Mouse (Mus musculus): ENCODE data around the gene Rmnd5a. TPM values are rescaled to one million over a fixed set of nuclear protein-coding genes. Genes with fewer than 3 reads are reported as not detected.
A peak's percentile ranks its signal among the peaks of the same experiment; 100 is the strongest.

Rmnd5a gene
- 19.1 and 23.4 TPM in 2 replicates for total RNA-seq (2012; rRNA removed)
- total RNA-seq (2014; rRNA removed): 40.6 and 47.2 TPM in 2 replicates
- 22.7 and 23.5 TPM in 2 replicates for polyA plus RNA-seq (2012; ENCODE audit: insufficient read length, low read depth)

DNA sequence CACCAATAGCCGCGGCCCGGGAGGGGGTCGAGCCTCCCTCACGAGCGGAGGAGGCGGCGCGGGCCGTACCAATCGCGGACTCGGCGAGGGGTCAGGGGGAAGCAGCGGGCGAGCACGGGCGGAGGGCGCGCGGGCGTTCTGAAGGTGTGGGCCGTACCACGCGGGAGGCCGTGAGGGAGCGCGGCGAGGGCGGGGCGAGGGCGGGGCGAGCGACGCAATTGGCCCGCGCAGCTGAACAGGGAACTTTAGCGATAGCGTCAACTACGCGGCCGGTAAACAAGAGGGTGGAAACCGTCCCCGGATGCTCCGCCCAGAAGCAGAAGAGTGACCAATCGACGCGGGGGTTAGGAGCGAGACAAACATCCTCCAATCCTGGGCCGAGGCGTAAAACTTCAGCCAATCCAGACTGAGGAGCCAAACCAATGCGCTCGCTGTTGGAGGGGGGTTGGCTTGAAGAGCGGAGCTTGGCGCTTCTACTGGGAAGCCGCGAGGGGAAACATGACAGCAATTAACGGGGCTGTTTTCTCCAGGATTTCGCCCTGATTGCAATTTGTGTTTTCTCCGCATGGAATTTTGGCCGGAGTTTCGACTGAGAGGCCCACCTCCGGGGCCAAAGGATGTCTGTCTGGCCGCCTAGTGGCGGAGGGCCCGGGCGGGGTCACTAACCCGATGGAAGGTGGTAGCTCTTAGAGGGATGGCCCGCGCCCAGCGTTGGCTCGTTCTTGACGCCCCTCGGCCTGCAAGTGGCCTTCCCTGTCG, at the start of gene Rmnd5a:
Rmnd5a (minus strand) TSS at position 146 of the 759 bp plus-strand sequence.
- Histone ChIP-seq H3K9me3 (replicated peaks; ENCODE audit: low read length) (peaks cover 3% of the 10 kb centered on the region), H3K4me1 (ENCODE audit: control insufficient read depth in 1 of 2, insufficient read depth in 2 of 2) (peaks cover 2 to 28% of the 10 kb centered on the region in 2 experiments; a peak in 3 of 4 replicates), H3K27ac (ENCODE audit: insufficient read depth, low read depth) (peak within 1 kb of the TSS; percentile 62), H3K27me3 (replicated peaks) (no peaks in the 10 kb centered on the region), H3K36me3 (replicated peaks in 1 of 2; ENCODE audit: control insufficient read depth in 1 of 2, insufficient read depth in 1 of 2, low read length in 1 of 2) (no peaks in the 10 kb centered on the region), H3K4me3 (replicated peaks in 1 of 3; ENCODE audit: low read depth in 2 of 3, low read length in 2 of 3, poor library complexity in 1 of 3) (peak within 1 kb of the TSS; percentile 72 to 98 (median 95)), H3K4me2 (ENCODE audit: insufficient read depth, low read depth, poor library complexity, severe bottlenecking) (peak within 1 kb of the TSS; percentile 76), H3K79me2 (replicated peaks; ENCODE audit: control insufficient read depth, extremely low read depth, insufficient read depth, poor library complexity, severe bottlenecking) (peaks cover 28% of the 10 kb centered on the region), H3K9ac (ENCODE audit: insufficient read depth, low read depth) (peak within 1 kb of the TSS; percentile 94)
- TF ChIP-seq ETS1 (conservative IDR thresholded peaks at IDR 0.05; ENCODE audit: low read depth, low read length) (no peak; the same call in 1 of the 2 replicates), UBTF (IDR thresholded peaks at IDR 0.05; ENCODE audit: low read depth, low read length) (no peak), KAT2A (IDR thresholded peaks at IDR 0.05; ENCODE audit: insufficient replicate concordance, low read length) (no peak), ZMIZ1 (IDR thresholded peaks at IDR 0.05; ENCODE audit: low read depth, low read length) (no peak), TBP (conservative IDR thresholded peaks at IDR 0.05; ENCODE audit: low read depth, low read length) (peak; percentile 78), NRF1 (IDR thresholded peaks at IDR 0.05; ENCODE audit: low read depth, low read length) (peak; percentile 71), USF2 (conservative IDR thresholded peaks at IDR 0.05; ENCODE audit: low read depth, low read length) (no peak), USF1 (IDR thresholded peaks at IDR 0.05; ENCODE audit: low read depth, low read length) (no peak; the same call in 1 of the 2 replicates), MAFK (IDR thresholded peaks at IDR 0.05; ENCODE audit: insufficient replicate concordance, low read length) (no peak), IRF4 (IDR thresholded peaks at IDR 0.05; ENCODE audit: low read depth, low read length) (peak; percentile 54), ZNF384 (IDR thresholded peaks at IDR 0.05; ENCODE audit: low read depth, low read length) (0 out of 2 replicates have a peak, but pooled peaks have one; percentile 8), ZC3H11A (IDR thresholded peaks at IDR 0.05; ENCODE audit: low read depth, low read length) (no peak), MAZ (IDR thresholded peaks at IDR 0.05; ENCODE audit: low read depth, low read length) (peak; percentile 49), TCF12 (IDR thresholded peaks at IDR 0.05; ENCODE audit: low read depth, low read length) (0 out of 2 replicates have a peak, but pooled peaks have one; percentile 45), HCFC1 (IDR thresholded peaks at IDR 0.05; ENCODE audit: low read depth, low read length) (peak; percentile 72), ELF1 (IDR thresholded peaks at IDR 0.05; ENCODE audit: low read depth, low read length) (peak; percentile 58), CTCF (conservative IDR thresholded peaks at IDR 0.05 in 1 of 2, IDR thresholded peaks at IDR 0.05 in 1 of 2; ENCODE audit: low read depth in 2 of 2, low read length in 2 of 2) (peak in 1 of 2 experiments; percentile 54; a peak in 2 of 4 replicates), MYC (IDR thresholded peaks at IDR 0.05; ENCODE audit: low read depth, low read length) (peak; percentile 76), CHD1 (IDR thresholded peaks at IDR 0.05; ENCODE audit: low read depth, low read length) (peak; percentile 98), MXI1 (IDR thresholded peaks at IDR 0.05; ENCODE audit: low read depth, low read length) (peak; percentile 25), SMC3 (IDR thresholded peaks at IDR 0.05; ENCODE audit: low read depth, low read length) (peak; percentile 39), PAX5 (IDR thresholded peaks at IDR 0.05; ENCODE audit: low read length) (no peak), E2F4 (IDR thresholded peaks at IDR 0.05; ENCODE audit: insufficient replicate concordance, low read depth, low read length) (0 out of 2 replicates have a peak, but pooled peaks have one; percentile 73), GABPA (IDR thresholded peaks at IDR 0.05; ENCODE audit: insufficient replicate concordance, low read depth, low read length) (no peak), MEF2A (IDR thresholded peaks at IDR 0.05; ENCODE audit: borderline replicate concordance, low read depth, low read length) (no peak; the same call in 1 of the 2 replicates), RAD21 (IDR thresholded peaks at IDR 0.05; ENCODE audit: low read depth, low read length) (peak; percentile 2), JUND (conservative IDR thresholded peaks at IDR 0.05; ENCODE audit: low read depth, low read length) (no peak), ZKSCAN1 (IDR thresholded peaks at IDR 0.05; ENCODE audit: borderline replicate concordance, low read depth, low read length) (no peak), RCOR1 (conservative IDR thresholded peaks at IDR 0.05; ENCODE audit: low read depth, low read length) (0 out of 2 replicates have a peak, but pooled peaks have one; percentile 63), JUN (IDR thresholded peaks at IDR 0.05; ENCODE audit: insufficient read depth, low read depth, low read length) (no peak), NELFE (IDR thresholded peaks at IDR 0.05; ENCODE audit: low read depth, low read length) (peak; percentile 68), SIN3A (IDR thresholded peaks at IDR 0.05; ENCODE audit: low read length) (peak; percentile 81; the same call in 1 of the 2 replicates), CHD2 (IDR thresholded peaks at IDR 0.05; ENCODE audit: low read length) (no peak), POLR2A (IDR thresholded peaks at IDR 0.05; ENCODE audit: low read depth, low read length) (peak; percentile 62), EP300 (IDR thresholded peaks at IDR 0.05; ENCODE audit: low read length) (no peak), BHLHE40 (IDR thresholded peaks at IDR 0.05; ENCODE audit: low read depth, low read length) (peak; percentile 86), MAX (IDR thresholded peaks at IDR 0.05; ENCODE audit: low read length) (peak; percentile 70; the same call in 1 of the 2 replicates), POLR2AphosphoS2 (IDR thresholded peaks at IDR 0.05; ENCODE audit: low read depth, low read length) (no peak)
- in situ Hi-C loops (cut with MboI; ENCODE audit: low pct_ligation_motif_present, low pct_unique_long_range_greater_than_20kb, low sequenced_read_pairs) (loop anchor here (25.0 kb wide), 1 partner anchor 372 kb away; no protein-coding TSS in a partner anchor), dilution Hi-C loops (cut with MboI; ENCODE audit: extremely low pct_ligation_motif_present, extremely low pct_unique_long_range_greater_than_20kb, low sequenced_read_pairs) (no loop called here)
- peak; percentile 99 for DNase-seq (ENCODE audit: extremely low read depth)
